Mouse (Mus musculus) myocyte (in vitro differentiated cells): ENCODE results near the gene Frs2. TPM values are rescaled to one million over a fixed set of nuclear protein-coding genes. Genes with fewer than 3 reads are reported as not detected.

ENCODE experiments used
- H3K27me3 ChIP-seq: one replicate; pipeline ENCODE4 v1.6.1; 2011; ENCODE audit not compliant: control insufficient read depth, insufficient read depth, insufficient read length
- H3K36me3 ChIP-seq: one replicate; pipeline ENCODE4 v1.6.1; 2011; ENCODE audit not compliant: control insufficient read depth, insufficient read depth
- H3K4me2 ChIP-seq: one replicate; pipeline ENCODE4 v1.6.1; 2011; ENCODE audit warnings: low read depth, control low read depth
- H3K4me3 ChIP-seq: one replicate; pipeline ENCODE4 v1.5.1; 2011; ENCODE audit warnings: mild to moderate bottlenecking, control low read depth, moderate library complexity
- H3K79me2 ChIP-seq: one replicate; pipeline ENCODE4 v1.6.1; 2011; ENCODE audit not compliant: control insufficient read depth, insufficient read depth
- H3ac ChIP-seq: one replicate; pipeline ENCODE4 v1.6.1; 2011; ENCODE audit not compliant: control insufficient read depth, insufficient read length
- E2F4 ChIP-seq: IDR thresholded peaks from one replicate; pipeline ENCODE4 v1.6.1; 2011; ENCODE audit warnings: mild to moderate bottlenecking, control low read depth, moderate library complexity; ENCODE audit not compliant: insufficient read depth
- MYOD1 ChIP-seq, 3 experiments: IDR thresholded peaks; one replicate each; pipeline ENCODE4 v1.6.1; 2011; ENCODE audit warnings: control low read depth in 2 of 3, low read depth in 2 of 3, mild to moderate bottlenecking in 2 of 3, moderate library complexity in 1 of 3; ENCODE audit not compliant: insufficient read length in 2 of 3, control insufficient read depth in 1 of 3
- MYOG ChIP-seq, 3 experiments: IDR thresholded peaks; one replicate each; pipeline ENCODE4 v1.6.1; 2011; ENCODE audit warnings: control low read depth in 2 of 3, low read depth in 2 of 3, mild to moderate bottlenecking in 2 of 3; ENCODE audit not compliant: insufficient read length in 2 of 3, control insufficient read depth in 1 of 3, insufficient read depth in 1 of 3
- POLR2AphosphoS2 ChIP-seq: IDR thresholded peaks from one replicate; pipeline ENCODE4 v1.6.1; 2011; ENCODE audit warnings: low read depth, control low read depth; ENCODE audit not compliant: insufficient read length
- USF1 ChIP-seq: IDR thresholded peaks from one replicate; pipeline ENCODE4 v1.6.1; 2011; ENCODE audit warnings: low read depth, mild to moderate bottlenecking, control low read depth, moderate library complexity
- polyA plus RNA-seq: library from polyadenylated mRNA; unstranded; fragments of >200 nt; fragmentation: generic; extraction: Trizol; gene quantifications from one replicate; pipeline ENCODE4 v1.2.1, GENCODE M21; 2012; ENCODE audit warnings: missing spikeins

The Frs2 gene
- polyA plus RNA-seq, 1 experiment, result 6.6 TPM

DNA sequence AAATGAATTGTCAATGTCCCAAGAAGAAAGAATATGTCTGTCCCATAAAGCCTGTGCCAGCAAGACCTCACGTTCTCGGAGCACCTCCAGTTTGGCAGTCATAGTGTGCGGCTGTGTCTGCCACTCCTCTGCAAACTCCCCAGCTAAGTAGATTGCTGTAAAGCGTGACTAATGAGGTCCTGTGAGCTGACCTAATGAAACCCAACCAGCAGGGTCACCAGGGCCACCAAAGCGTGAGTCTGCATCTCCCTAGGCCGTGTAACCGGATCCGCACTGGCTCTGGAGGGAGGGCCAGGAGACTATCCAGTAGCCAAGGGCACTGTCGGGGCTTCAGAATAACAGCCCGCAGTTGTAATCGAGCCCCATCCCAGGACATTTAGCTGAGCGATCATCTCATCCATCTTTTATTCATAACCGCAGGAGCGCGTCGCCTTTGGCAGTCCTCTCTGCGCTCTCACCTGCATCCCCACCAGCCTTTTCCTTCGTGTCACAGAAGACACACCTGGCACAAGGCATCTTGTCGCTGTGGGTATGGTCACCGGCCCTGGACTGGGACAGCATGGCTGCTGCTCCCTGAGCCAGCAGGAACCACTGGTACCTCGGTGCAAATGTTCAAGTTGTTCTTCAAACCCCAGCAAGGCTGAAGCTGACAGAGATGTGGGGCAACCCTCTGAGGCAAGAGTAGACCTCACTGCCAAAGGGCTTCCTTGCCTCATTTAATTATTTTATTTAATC lies 127.1 kb downstream of the Frs2 start:
- Histone ChIP-seq H3K36me3 (no peaks in the 10 kb centered on the region), H3K4me2 (peak overlapping the region; percentile 74)
- no peak for TF ChIP-seq E2F4
- TF ChIP-seq MYOD1 (IDR thresholded peaks at IDR 0.05; ENCODE audit: control insufficient read depth in 1 of 3, insufficient read length in 2 of 3, low read depth in 2 of 3), result peak; percentile 60 to 86 (median 66)
- no peak for TF ChIP-seq POLR2AphosphoS2
- no peak for TF ChIP-seq USF1
- TF ChIP-seq MYOG (IDR thresholded peaks at IDR 0.05; ENCODE audit: control insufficient read depth in 1 of 3, insufficient read depth in 1 of 3, insufficient read length in 2 of 3, low read depth in 2 of 3), result no peak

More for the DNA sequence above, 127.1 kb downstream of the Frs2 start:
- no peaks in the 10 kb centered on the region for H3K27me3 ChIP-seq
- H3K4me3 ChIP-seq, result no peak overlapping the region
- no peaks in the 10 kb centered on the region for H3K79me2 ChIP-seq
- H3ac ChIP-seq, result no peak overlapping the region

Other genes with a start within 250 kb of the Frs2 start
- gene Rab3ip, start 197.8 kb downstream of the Frs2 start, polyA plus RNA-seq, result 29.1 TPM
- not detected for gene Gm10271, start 175.9 kb downstream of the Frs2 start, polyA plus RNA-seq
- gene Best3, start 162.2 kb downstream of the Frs2 start, polyA plus RNA-seq, result 1.4 TPM
- gene Lrrc10, start 103.2 kb downstream of the Frs2 start, polyA plus RNA-seq, result not detected
- 384 TPM for gene Cct2, start 84.7 kb downstream of the Frs2 start, polyA plus RNA-seq
- gene Yeats4, start 76.0 kb upstream of the Frs2 start, polyA plus RNA-seq, result 27.8 TPM
- not detected for gene 9530003J23Rik, start 90.2 kb upstream of the Frs2 start, polyA plus RNA-seq
- gene Lyz2, start 133.8 kb upstream of the Frs2 start, polyA plus RNA-seq, result 0.08 TPM
- not detected for gene Lyz1, start 144.3 kb upstream of the Frs2 start, polyA plus RNA-seq
- gene Cpsf6, start 231.5 kb upstream of the Frs2 start, polyA plus RNA-seq, result 21.8 TPM